Mouse (Mus musculus) left cerebral cortex, postnatal 25 days (tissue): ENCODE results near the gene Enox1. TPM values are rescaled to one million over a fixed set of nuclear protein-coding genes. Genes with fewer than 3 reads are reported as not detected.
A peak's percentile ranks its signal among the peaks of the same experiment; 100 is the strongest.

ENCODE experiments used
- DNase-seq, 2 experiments: peaks; one replicate each; pipeline ENCODE4 v3.0.0; 2022; ENCODE audit warnings: low spot score in 2 of 2, mixed read lengths in 1 of 2
- intact Hi-C: fragments of 180-260 bp; cut with DNase I; formaldehyde crosslinking; loops from one replicate; pipeline ENCODE4 v1.15.1; 2025
- total RNA-seq, 2 experiments: library from RNA; stranded (reverse); gene quantifications; 2 replicates each; pipeline ENCODE4 v1.2.3; 2021

Gene Enox1
- total RNA-seq, 2 experiments from 2014 or later: 57.1 to 60.3 TPM

- intact Hi-C loops: loop anchor here (2.0 kb wide), 1 partner anchor 434 kb away; no protein-coding TSS in a partner anchor
- peak; percentile 74 to 95 for DNase-seq
Measured at GRCm38 (mm10) chr14:77580937-77581270, 424.3 kb downstream of the Enox1 start.

DNA sequence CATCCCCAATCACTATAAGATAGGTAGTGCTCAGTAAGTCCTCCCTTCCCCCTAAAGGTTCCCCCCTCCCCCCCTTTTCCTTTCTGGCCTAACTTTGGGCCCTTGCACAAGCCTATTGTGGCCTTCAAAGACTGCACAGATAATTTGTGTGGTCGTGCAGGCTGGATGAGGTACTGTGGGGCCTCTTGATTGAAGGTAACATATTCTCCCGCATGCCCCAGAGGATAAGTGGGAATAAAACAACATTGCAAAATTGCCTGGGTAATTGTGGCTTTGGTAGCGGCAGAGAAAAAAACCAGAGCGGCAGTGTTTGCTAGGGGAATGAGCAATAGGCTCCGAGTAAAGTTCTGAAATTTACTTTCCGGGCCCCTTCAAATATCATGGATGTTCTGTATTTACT, 425.1 kb downstream of the Enox1 start:
- DNase-seq: no peak
- intact Hi-C loops: loop anchor here (2.0 kb wide), 1 partner anchor 435 kb away; no protein-coding TSS in a partner anchor

- DNase-seq: peak; percentile 38 to 61
- intact Hi-C loops: no loop called here
Measured at GRCm38 (mm10) chr14:77584426-77584825, 427.9 kb downstream of the Enox1 start.

DNA sequence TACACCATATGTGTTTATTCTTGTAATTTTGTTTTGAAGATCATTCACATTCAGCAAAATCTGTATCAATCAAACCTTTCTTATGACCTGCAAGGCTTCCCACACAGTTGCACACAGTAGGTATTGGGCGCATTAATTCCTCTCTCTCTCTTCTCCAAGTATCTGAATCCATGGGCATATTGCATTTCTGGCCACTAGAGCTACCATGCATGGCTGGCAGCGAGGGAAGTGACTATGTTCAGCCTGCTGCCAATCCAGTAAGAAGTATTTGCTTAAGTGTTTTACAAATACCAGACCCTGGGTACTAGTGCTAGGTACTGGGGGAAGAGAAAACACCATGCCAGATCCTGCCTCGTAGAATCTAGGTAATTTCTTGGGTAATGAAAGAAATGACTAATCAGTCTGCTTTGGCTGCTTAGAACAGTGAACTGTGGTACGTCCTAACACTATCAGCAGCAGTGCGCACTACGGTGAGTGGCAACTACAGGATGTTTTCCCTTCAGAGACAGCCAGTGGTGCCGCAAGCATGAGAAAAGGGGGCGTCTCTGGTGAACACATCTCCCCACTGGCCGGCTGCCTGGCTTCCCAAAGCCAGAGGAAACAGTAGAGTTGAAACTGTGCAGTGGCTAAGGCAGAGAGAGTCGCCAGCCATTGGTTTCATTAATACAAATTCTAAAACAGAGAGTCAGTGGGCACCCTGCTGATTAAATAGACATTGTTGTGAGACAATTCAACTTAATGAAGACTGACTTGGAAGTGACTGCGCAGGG, 428.7 kb downstream of the Enox1 start:
- intact Hi-C loops: no loop called here
- no peak for DNase-seq

- intact Hi-C loops: no loop called here
Measured at GRCm38 (mm10) chr14:77586033-77586432, 429.5 kb downstream of the Enox1 start.

GRCm38 (mm10) chr14:77587182-77587581, 430.6 kb downstream of the Enox1 start:
- intact Hi-C loops: no loop called here

More at GRCm38 (mm10) chr14:77586033-77586432, 429.5 kb downstream of the Enox1 start:
- DNase-seq: no peak

GRCm38 (mm10) chr14:77593136-77593838, 436.7 kb downstream of the Enox1 start:
- intact Hi-C loops: no loop called here
- no peak for DNase-seq

More at GRCm38 (mm10) chr14:77587182-77587581, 430.6 kb downstream of the Enox1 start:
- no peak for DNase-seq

- intact Hi-C loops: no loop called here
- DNase-seq: no peak
Measured at GRCm38 (mm10) chr14:77596216-77597175, 439.9 kb downstream of the Enox1 start.

- no peak for DNase-seq
- intact Hi-C loops: no loop called here
Measured at GRCm38 (mm10) chr14:77599016-77599704, 442.6 kb downstream of the Enox1 start.

DNA sequence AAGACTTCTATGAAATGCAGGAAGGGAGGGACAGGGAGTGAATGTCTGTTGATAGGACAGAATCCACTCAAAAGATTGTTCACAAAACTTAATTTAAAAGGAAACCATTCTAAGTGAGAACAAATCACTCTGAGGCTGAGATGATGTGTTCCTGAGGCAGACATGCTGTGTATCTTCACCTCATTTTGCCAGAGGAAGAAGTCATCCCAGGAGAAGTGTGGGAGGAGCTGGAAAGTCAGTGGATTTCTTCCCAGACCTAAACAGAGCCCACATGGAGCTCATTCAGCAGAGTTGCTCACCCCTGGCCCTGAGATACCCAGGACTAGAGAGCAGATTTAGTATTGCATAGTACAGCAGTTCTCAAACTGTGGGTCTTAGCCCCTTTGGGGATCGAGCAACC, 444.2 kb downstream of the Enox1 start:
- DNase-seq: peak in 1 of 2 experiments; percentile 76
- intact Hi-C loops: no loop called here

DNA sequence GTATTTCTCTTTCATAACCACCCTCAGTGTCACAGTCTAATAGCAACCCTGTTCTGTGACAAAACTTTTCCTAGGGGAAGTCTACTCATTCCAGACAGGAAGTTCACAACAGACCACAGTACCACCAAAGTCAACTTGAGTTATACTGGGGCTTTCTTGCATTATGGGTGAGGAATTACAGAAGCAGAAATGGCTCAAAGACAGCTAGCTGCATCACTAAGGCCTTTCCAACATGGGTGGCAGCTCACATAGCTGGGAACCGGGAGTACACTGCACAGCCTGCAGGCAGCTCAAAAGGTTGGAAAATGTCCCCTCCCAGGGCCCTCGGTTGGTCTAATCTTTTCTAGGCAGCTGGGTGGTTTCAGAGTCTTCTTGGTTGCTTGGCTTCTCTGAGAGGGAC, 444.9 kb downstream of the Enox1 start:
- no peak for DNase-seq
- intact Hi-C loops: no loop called here

DNA sequence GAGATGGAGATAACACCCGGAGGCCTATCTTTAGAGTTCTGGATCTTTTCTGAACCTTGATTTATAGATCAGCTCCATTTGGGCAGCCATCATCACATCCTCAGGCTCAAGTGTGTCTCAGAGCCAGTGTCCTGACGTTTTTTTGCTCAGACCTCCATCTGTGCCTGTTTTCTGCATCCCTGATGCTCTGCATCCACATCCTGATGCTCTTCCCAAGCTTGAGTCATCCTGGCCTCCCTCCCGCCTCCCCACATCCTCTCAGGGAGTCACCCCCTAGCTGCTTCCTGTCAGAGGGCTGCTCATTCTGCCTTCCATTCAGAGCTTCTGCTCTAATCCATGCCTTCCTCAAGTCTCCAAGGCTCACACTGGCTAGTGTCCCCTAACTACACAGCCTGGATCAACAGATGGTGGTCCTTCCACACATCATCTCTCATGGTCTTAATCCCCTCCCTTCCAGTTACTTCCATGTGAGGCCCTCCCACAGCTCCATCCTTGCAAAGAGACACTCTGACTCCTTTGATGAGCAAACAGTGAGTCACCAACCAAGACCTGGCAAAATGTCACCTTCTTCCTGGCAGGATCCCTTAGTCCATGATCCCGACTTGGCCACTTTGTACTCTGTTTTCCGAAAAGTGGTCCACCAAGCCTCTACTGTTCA, 451.7 kb downstream of the Enox1 start:
- intact Hi-C loops: no loop called here
- peak; percentile 34 to 85 for DNase-seq

- no peak for DNase-seq
- intact Hi-C loops: no loop called here
Measured at GRCm38 (mm10) chr14:77615201-77615600, 458.6 kb downstream of the Enox1 start.

DNA sequence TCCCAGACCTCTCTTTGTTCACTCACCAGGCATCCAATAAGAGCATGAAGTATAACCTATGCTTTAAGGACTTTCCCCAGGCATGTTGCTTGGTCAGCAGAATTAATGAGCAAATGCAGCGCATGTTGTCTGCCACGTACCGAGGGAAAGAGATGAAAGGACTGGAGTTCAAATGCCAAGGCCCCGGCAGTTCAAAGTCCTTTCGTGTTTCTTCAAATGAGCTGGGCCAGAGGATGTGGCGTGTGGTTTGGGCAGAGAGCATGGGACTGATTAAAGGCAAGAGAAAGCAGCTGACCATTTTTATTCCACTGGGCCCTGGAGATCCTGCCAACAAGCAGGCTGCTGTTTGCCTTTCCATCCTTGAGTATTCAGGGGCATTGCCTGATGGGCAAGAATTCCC, 460.7 kb downstream of the Enox1 start:
- intact Hi-C loops: no loop called here
- no peak for DNase-seq

DNA sequence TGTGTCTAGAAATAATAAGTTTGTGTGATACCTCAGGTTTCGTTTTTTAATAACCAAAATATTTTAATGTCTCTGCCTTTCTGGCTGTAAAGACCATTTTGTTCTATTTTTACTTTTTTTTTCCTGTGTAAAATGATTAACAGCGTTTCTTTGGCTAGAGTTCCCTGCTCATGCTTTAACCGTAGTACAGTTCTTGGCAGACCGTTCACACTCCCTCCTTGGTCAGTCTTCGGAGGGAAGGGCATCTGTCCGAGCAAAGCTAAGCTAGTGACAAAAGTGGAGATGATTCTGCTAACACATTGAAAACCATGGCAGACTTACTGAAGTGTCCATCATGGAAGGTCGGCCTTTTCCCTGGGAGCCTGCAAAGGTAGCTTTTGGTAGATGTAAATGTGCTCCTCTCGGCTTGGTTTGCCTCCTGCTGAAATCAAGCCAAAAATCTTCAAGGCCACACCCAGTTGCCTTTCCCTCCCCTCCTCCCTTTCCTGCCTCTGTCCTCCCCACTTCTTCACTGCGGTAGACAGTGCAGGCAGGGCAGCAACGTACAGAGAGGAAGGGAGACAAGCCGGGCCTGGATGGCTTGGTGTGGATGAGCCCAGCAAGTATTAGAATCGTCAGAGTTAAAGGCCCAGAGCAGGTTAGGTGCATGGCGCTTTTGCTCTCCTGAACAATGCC, 461.7 kb downstream of the Enox1 start:
- intact Hi-C loops: no loop called here
- DNase-seq: no peak

DNA sequence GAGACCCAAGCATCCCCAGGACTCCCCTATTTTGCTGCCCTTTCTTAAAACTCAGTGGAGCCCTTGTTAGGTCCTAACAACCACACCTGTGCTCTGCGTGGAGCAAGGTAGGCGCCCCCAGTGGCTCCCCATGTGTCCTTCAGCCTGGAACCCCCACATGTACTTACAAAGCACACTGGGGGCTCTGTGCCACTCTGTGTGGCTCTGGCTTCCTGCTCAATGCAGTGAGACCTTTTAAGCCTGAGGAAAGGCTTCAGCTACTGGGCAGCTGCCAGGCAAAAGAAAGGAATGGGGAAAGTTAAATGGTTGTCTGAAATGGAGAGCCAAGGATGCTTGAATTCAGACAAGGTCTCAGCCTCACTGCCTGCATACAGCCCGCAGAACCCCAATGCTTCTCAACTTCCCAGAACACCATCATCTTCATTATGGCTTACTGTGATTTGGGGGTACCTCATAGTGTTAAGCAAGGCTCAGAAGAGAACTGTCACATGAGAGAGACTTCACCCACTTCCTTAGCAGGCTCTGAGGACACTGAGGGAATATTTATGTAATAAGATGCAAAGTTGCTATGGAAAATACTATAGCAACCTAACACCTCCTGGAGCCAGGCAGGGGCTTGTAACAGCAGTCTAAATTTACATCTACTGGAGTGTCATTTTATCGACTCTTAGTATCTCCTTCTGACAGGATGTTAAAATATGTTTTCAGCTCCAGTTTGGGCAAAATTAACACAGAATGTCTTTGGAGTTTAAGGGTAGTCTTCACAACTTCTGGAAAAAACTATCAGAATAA, 465.1 kb downstream of the Enox1 start:
- intact Hi-C loops: no loop called here
- peak in 1 of 2 experiments; percentile 88 for DNase-seq
